Mouse (Mus musculus) hindbrain, embryonic 10.5 days (tissue): Measurements from ENCODE around the gene Dmrtb1. TPM values are rescaled to one million over a fixed set of nuclear protein-coding genes. Genes with fewer than 3 reads are reported as not detected.

Source experiments
- DNase-seq: peaks from one replicate; pipeline ENCODE4 v3.0.0-alpha.2; 2017; ENCODE audit warnings: low spot score
- H3K27ac ChIP-seq: fragments of 300-500 bp; sonication (generic); 2 replicates; pipeline ENCODE4 v1.5.1; 2016; ENCODE audit warnings: mild to moderate bottlenecking, moderate library complexity
- H3K27me3 ChIP-seq: fragments of 300-500 bp; sonication (generic); 2 replicates; pipeline ENCODE4 v1.6.1; 2016; ENCODE audit warnings: mild to moderate bottlenecking; ENCODE audit not compliant: poor library complexity, insufficient read depth, severe bottlenecking
- H3K36me3 ChIP-seq: fragments of 300-500 bp; sonication (generic); 2 replicates; pipeline ENCODE4 v1.6.1; 2016; ENCODE audit warnings: mild to moderate bottlenecking, moderate library complexity
- H3K4me1 ChIP-seq: fragments of 300-500 bp; sonication (generic); replicated peaks from 2 replicates; pipeline ENCODE4 v1.6.1; 2016; ENCODE audit warnings: mild to moderate bottlenecking
- H3K4me3 ChIP-seq: fragments of 300-500 bp; sonication (generic); 2 replicates; pipeline ENCODE4 v1.5.1; 2016; ENCODE audit warnings: mild to moderate bottlenecking, moderate library complexity
- H3K9me3 ChIP-seq: fragments of 300-500 bp; sonication (generic); 2 replicates; pipeline ENCODE4 v1.6.1; 2016; ENCODE audit warnings: mild to moderate bottlenecking, moderate library complexity
- WGBS: fragments of 180-500 bp; shearing (Covaris S2); methylation state at CpG from one replicate; pipeline ENCODE4 v1.1.7; 2016; 5-methylcytosine and 5-hydroxymethylcytosine counted together
- polyA plus RNA-seq: library from polyadenylated mRNA; unstranded; fragments of >200 nt; fragmentation: Nextera tagmentation; extraction: Ambion mirVana; gene quantifications from 2 replicates; pipeline ENCODE4 v1.2.1, GENCODE M21; 2016

Dmrtb1 gene
- polyA plus RNA-seq, 1 experiment from 2014 or later = 23.2 TPM

GRCm38 (mm10) chr4:107636099-107636498, 47.9 kb downstream of the Dmrtb1 start:
- no peaks in the 10 kb centered on the region for H3K9me3 ChIP-seq
- no peak overlapping the region for H3K27ac ChIP-seq
- peaks cover 40% of the 10 kb centered on the region for H3K4me1 ChIP-seq
- WGBS = 76% methylated on average over 6 of the region's 6 CpGs
- DNase-seq = no peak
- H3K27me3 ChIP-seq = peaks cover 5% of the 10 kb centered on the region; the same call in 1 of the 2 replicates
- no peak overlapping the region for H3K4me3 ChIP-seq
- H3K36me3 ChIP-seq = no peaks in the 10 kb centered on the region

- Histone ChIP-seq H3K36me3 (no peaks in the 10 kb centered on the region), H3K9me3 (no peaks in the 10 kb centered on the region), H3K4me3 (no peak overlapping the region), H3K4me1 (peaks cover 39% of the 10 kb centered on the region), H3K27ac (peak overlapping the region; percentile 64; the same call in 1 of the 2 replicates), H3K27me3 (peaks cover 7% of the 10 kb centered on the region; the same call in 1 of the 2 replicates)
- 80% methylated on average over 6 of the region's 6 CpGs for WGBS
- DNase-seq = no peak
Measured at GRCm38 (mm10) chr4:107634631-107635030, 49.4 kb downstream of the Dmrtb1 start.

- H3K9me3 ChIP-seq = no peaks in the 10 kb centered on the region
- peak overlapping the region; percentile 57; the same call in 1 of the 2 replicates for H3K27ac ChIP-seq
- peaks cover 12% of the 10 kb centered on the region; the same call in 1 of the 2 replicates for H3K27me3 ChIP-seq
- no peak for DNase-seq
- no peaks in the 10 kb centered on the region for H3K36me3 ChIP-seq
- 70% methylated on average over 17 of the region's 17 CpGs for WGBS
- no peak overlapping the region for H3K4me3 ChIP-seq
- peaks cover 50% of the 10 kb centered on the region for H3K4me1 ChIP-seq
Measured at GRCm38 (mm10) chr4:107628921-107629411, 55.1 kb downstream of the Dmrtb1 start.

- WGBS = 74% methylated on average over 4 of the region's 4 CpGs
- H3K27me3 ChIP-seq = peaks cover 15% of the 10 kb centered on the region; the same call in 1 of the 2 replicates
- no peaks in the 10 kb centered on the region for H3K36me3 ChIP-seq
- H3K4me3 ChIP-seq = no peak overlapping the region
- peak overlapping the region; percentile 42; the same call in 1 of the 2 replicates for H3K27ac ChIP-seq
- H3K4me1 ChIP-seq = peaks cover 53% of the 10 kb centered on the region
- DNase-seq = no peak
- no peaks in the 10 kb centered on the region for H3K9me3 ChIP-seq
Measured at GRCm38 (mm10) chr4:107628226-107628625, 55.8 kb downstream of the Dmrtb1 start.

Other genes with a start within 250 kb of the Dmrtb1 start
- 2.9 and 6.3 TPM in 2 replicates for gene Glis1, start 249.6 kb downstream of the Dmrtb1 start, polyA plus RNA-seq
- gene Lrp8, start 118.0 kb upstream of the Dmrtb1 start, polyA plus RNA-seq = 10.0 and 13.9 TPM in 2 replicates
- gene Magoh, start 195.5 kb upstream of the Dmrtb1 start, polyA plus RNA-seq = 225 and 238 TPM in 2 replicates
- gene 0610037L13Rik, start 205.6 kb upstream of the Dmrtb1 start, polyA plus RNA-seq = 111 and 113 TPM in 2 replicates
- gene Cpt2, start 239.4 kb upstream of the Dmrtb1 start, polyA plus RNA-seq = 38.7 and 39.7 TPM in 2 replicates